Mouse (Mus musculus): ENCODE measurements around the gene Trappc11. TPM values are rescaled to one million over a fixed set of nuclear protein-coding genes. Genes with fewer than 3 reads are reported as not detected.

Trappc11 gene
- polyA plus RNA-seq, 1 experiment from 2014 or later, result 46.0 TPM

DNA sequence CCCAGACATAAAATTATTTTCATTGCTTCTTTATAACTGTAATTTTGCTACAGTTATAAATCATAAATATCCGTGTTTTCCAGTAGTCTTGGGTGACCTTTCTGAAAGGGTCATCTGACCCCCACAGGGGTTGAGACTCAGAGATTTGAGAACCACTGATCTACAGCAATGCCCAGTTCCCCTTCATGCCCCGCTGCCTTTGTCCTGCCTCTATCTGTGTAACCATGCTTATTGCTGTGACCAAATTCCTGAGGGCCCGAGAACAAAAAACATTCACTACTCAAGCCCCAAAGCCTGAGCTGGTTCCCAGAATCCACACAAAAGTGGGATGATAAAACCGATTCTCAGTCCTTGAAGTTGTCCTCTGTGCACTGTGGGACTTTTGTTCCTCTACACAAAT, 5.1 kb upstream of the Trappc11 start:
- Histone ChIP-seq H3K4me1 (peaks cover 13% of the 10 kb centered on the region), H3K9me3 (no peaks in the 10 kb centered on the region), H3K4me2 (no peak overlapping the region), H3K9ac (no peak overlapping the region), H3K36me3 (replicated peaks) (peaks cover 36% of the 10 kb centered on the region), H3K27ac (no peak overlapping the region), H3K27me3 (no peaks in the 10 kb centered on the region), H3K4me3 (replicated peaks) (no peak overlapping the region)
- 67% methylated on average over 4 of the region's 4 CpGs for WGBS
- no peak for ATAC-seq (ENCODE audit: low FRiP score)

DNA sequence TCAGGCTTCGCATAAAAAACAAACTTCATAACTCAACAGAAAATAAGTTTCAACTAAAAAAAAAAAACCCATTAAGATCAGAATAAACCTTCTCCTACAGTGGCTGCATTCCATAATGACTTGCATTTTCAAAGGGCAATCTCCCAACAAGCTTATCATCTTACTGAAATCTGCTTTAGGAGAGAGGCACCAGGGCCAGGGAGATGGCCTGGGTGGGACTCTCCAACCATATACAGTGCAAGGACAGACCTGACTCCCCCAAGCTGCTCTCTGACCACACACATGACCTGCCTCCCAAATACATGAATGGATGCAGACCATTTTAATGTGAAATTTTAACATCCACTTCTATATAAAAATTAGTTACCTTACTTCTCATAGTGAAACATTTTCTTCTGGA, 5.2 kb downstream of the Trappc11 start:
- no peak for ATAC-seq (ENCODE audit: low FRiP score)
- peaks cover 49% of the 10 kb centered on the region for H3K36me3 ChIP-seq (replicated peaks)

DNA sequence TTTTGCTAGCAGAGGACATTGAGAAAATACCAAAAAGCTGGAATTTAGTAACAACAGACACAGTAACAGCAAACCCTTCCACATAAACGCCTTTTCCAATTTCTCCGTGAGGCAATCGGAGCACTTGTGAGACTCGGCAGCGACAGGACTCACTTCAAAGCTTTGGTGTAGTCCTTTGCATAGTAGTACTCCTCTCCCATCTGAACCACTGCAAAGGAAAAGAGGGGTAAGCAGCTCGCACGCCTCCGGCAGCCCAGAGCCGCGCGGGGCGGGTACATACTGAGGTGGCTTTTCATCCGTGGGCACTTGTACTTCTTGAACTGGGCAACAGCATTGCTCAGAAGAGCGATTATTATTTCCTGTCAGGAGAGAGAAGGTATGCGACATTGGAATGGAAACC, 19.7 kb downstream of the Trappc11 start:
- no peak overlapping the region for H3K27ac ChIP-seq
- WGBS, result 93% methylated on average over 15 of the region's 15 CpGs
- H3K36me3 ChIP-seq (replicated peaks), result peaks cover 65% of the 10 kb centered on the region
- no peak overlapping the region for H3K4me2 ChIP-seq
- no peaks in the 10 kb centered on the region for H3K9me3 ChIP-seq
- no peaks in the 10 kb centered on the region for H3K4me1 ChIP-seq
- no peak for ATAC-seq (ENCODE audit: low FRiP score)
- H3K4me3 ChIP-seq (replicated peaks), result no peak overlapping the region
- H3K9ac ChIP-seq, result no peak overlapping the region
- no peaks in the 10 kb centered on the region for H3K27me3 ChIP-seq

More for the DNA sequence above, 5.2 kb downstream of the Trappc11 start:
- H3K9ac ChIP-seq, result no peak overlapping the region
- H3K9me3 ChIP-seq, result no peaks in the 10 kb centered on the region
- H3K4me1 ChIP-seq, result peaks cover 13% of the 10 kb centered on the region
- H3K27ac ChIP-seq, result no peak overlapping the region
- H3K4me2 ChIP-seq, result no peak overlapping the region
- 100% methylated on average over 1 of the region's 1 CpGs for WGBS
- H3K27me3 ChIP-seq, result no peaks in the 10 kb centered on the region
- H3K4me3 ChIP-seq (replicated peaks), result no peak overlapping the region

DNA sequence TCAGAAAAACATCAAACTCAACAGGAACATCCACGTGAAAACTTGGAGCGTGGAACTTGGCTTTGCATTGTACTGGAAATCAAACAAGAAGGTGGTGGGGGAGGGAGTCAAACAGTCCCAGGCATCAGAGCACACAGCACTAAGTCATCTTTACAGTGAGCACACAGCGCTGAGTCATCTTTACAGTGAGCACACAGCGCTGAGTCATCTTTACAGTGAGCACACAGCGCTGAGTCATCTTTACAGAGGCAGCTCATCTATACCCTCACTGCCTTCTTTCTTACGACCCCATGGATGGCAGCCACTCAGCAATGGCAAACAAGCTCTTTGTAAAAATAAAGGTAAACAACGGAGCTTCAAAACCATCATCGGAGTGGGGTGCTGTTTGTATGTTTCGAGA, 22.3 kb downstream of the Trappc11 start:
- no peak overlapping the region for H3K27ac ChIP-seq
- no peaks in the 10 kb centered on the region for H3K9me3 ChIP-seq
- peaks cover 56% of the 10 kb centered on the region for H3K36me3 ChIP-seq (replicated peaks)
- H3K4me2 ChIP-seq, result no peak overlapping the region
- no peak overlapping the region for H3K9ac ChIP-seq
- H3K27me3 ChIP-seq, result no peaks in the 10 kb centered on the region
- H3K4me3 ChIP-seq (replicated peaks), result no peak overlapping the region
- ATAC-seq (ENCODE audit: low FRiP score), result no peak
- H3K4me1 ChIP-seq, result no peaks in the 10 kb centered on the region
- WGBS, result 93% methylated on average over 9 of the region's 9 CpGs

DNA sequence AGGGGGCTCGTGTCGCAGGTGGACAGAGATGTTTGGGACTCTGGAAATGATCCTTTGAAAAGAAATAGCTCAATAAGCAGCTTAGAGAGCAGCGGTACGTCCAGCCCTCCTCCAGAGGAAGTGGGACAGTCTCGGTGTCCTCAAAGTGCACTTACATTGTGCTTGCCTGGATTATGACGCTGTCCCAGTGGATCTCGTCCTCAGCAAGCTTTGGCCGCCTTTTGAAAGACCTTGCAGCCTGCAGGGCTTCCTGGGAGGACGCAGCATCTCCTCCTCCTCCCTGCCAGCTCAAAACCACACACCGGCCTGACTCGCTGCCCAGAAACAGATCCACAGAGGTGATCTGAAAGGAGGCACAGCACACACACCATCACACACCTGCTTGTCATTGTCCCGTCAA, 27.8 kb downstream of the Trappc11 start:
- ATAC-seq (ENCODE audit: low FRiP score), result no peak
- no peak overlapping the region for H3K4me2 ChIP-seq
- H3K4me3 ChIP-seq (replicated peaks), result no peak overlapping the region
- no peak overlapping the region for H3K9ac ChIP-seq
- peaks cover 69% of the 10 kb centered on the region for H3K36me3 ChIP-seq (replicated peaks)
- H3K27ac ChIP-seq, result no peak overlapping the region
- H3K4me1 ChIP-seq, result no peaks in the 10 kb centered on the region
- WGBS, result 89% methylated on average over 12 of the region's 12 CpGs
- no peaks in the 10 kb centered on the region for H3K27me3 ChIP-seq
- H3K9me3 ChIP-seq, result no peaks in the 10 kb centered on the region

DNA sequence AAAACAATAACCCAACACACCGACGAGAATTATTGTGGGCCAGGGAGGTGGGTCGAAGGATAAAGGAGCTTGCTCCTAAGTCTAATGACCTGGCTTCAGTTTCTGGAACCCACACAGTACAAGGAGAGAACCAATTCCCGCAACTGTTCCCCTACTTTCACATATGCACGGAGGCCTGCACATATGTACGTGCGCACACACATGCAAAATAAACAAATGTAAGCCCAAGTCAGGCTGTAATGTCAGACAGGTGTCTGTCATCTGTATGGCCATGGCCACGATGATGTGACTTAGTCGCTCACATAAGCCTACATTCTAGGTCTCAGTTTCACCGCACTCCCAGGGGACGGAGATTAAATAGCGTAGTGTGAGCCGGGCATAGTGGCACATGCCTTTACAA, 30.7 kb downstream of the Trappc11 start:
- Histone ChIP-seq H3K4me3 (replicated peaks) (no peak overlapping the region), H3K4me2 (no peak overlapping the region), H3K27me3 (no peaks in the 10 kb centered on the region), H3K4me1 (no peaks in the 10 kb centered on the region), H3K36me3 (replicated peaks) (peaks cover 71% of the 10 kb centered on the region), H3K9me3 (no peaks in the 10 kb centered on the region), H3K9ac (no peak overlapping the region), H3K27ac (no peak overlapping the region)
- WGBS, result 96% methylated on average over 13 of the region's 13 CpGs
- ATAC-seq (ENCODE audit: low FRiP score), result no peak

DNA sequence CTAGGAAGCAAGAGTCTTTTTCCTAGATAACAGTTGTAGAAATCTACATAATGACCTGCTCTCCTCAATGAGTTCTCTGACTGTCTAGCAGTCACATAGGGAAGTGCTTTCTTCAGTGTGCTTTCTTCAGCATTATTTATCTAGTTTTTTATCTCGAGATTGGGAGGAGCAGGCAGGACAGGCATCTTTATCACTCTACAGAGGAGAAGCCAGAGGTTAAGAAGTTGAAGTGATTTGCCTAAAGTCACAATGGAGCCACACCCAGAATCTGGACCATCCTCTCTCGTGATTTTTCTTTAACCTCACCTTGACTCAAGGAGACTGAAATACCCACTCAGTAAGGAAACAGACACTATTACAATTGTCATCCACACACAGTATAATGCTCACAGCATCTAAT, 31.3 kb downstream of the Trappc11 start:
- Histone ChIP-seq H3K27me3 (no peaks in the 10 kb centered on the region), H3K4me3 (replicated peaks) (no peak overlapping the region), H3K4me1 (no peaks in the 10 kb centered on the region), H3K9me3 (no peaks in the 10 kb centered on the region), H3K9ac (no peak overlapping the region), H3K4me2 (no peak overlapping the region), H3K27ac (no peak overlapping the region), H3K36me3 (replicated peaks) (peaks cover 74% of the 10 kb centered on the region)
- WGBS, result 76% methylated on average over 2 of the region's 2 CpGs
- no peak for ATAC-seq (ENCODE audit: low FRiP score)

DNA sequence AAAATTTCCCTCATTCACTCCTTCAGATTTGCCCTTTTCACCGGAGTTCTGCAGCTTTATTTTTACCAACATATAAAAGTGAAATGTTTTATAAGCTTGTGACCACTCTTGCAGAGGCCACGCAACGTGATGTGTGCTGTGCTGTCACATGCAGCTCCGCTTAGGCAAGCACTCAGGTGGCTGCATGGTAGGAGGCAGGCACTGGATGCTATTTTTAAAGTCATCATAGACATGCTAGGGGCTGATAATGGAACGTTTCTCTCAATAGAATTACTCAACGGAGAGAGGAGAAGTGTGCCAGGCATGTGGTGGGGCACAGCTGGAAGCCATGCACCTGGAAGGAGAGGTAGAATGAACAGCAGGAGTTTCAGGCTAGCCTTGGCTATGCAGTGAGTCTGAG, 37.8 kb downstream of the Trappc11 start:
- no peaks in the 10 kb centered on the region for H3K4me1 ChIP-seq
- no peaks in the 10 kb centered on the region for H3K27me3 ChIP-seq
- H3K4me2 ChIP-seq, result no peak overlapping the region
- H3K9ac ChIP-seq, result no peak overlapping the region
- H3K36me3 ChIP-seq (replicated peaks), result peaks cover 81% of the 10 kb centered on the region
- no peak overlapping the region for H3K4me3 ChIP-seq (replicated peaks)
- 93% methylated on average over 6 of the region's 6 CpGs for WGBS
- no peak for ATAC-seq (ENCODE audit: low FRiP score)
- H3K27ac ChIP-seq, result no peak overlapping the region
- no peaks in the 10 kb centered on the region for H3K9me3 ChIP-seq

DNA sequence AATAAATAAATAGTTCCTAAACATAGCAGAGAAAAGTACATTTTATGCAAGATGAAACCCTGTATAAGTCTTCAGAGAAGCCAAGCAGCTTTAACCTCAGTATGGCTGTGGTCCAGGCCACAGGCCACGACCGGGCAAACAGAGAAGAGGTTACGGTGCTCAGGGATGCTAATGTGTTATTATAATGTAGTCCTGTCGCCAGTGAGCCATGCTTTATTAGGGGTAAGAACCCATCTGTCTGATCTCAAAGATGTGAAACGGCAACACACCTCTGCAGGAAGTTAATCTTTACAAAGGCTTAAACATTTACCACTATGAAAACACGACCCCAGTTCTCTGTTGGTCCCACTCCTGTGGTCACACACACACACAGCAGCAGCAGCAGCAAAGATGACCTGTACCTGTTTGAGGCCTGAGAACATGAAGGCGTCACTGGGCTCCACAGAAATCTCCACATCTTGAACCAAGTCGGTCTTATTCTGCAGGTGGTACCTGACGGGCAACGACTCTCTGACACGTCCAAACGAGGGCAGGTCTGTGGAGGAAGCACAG, 38.6 kb downstream of the Trappc11 start:
- Histone ChIP-seq H3K27me3 (no peaks in the 10 kb centered on the region), H3K9ac (no peak overlapping the region), H3K36me3 (replicated peaks) (peaks cover 79% of the 10 kb centered on the region), H3K9me3 (no peaks in the 10 kb centered on the region), H3K4me1 (no peaks in the 10 kb centered on the region), H3K27ac (no peak overlapping the region), H3K4me3 (replicated peaks) (no peak overlapping the region), H3K4me2 (no peak overlapping the region)
- WGBS, result 91% methylated on average over 12 of the region's 12 CpGs
- ATAC-seq (ENCODE audit: low FRiP score), result no peak

DNA sequence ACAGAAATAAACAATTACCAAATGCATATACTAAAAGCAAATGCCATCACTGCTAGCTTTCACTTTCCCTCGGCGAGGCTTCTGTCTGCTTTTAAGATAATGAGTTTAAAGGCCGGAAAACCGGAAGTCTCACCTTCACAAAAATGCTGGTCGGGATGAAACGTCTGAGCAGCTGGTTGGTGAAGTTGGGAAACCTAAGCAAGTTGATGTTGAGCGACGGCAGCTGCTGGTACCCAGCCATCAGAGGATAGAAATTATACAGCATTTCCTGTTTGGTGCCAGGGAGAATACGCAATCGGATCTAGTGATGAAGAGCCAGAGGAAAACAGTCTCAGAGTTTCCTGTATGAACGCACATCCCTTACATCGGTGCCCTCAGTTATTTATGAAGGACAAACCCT, 40.2 kb downstream of the Trappc11 start:
- no peak for ATAC-seq (ENCODE audit: low FRiP score)
- no peak overlapping the region for H3K9ac ChIP-seq
- no peaks in the 10 kb centered on the region for H3K9me3 ChIP-seq
- WGBS, result 96% methylated on average over 12 of the region's 12 CpGs
- H3K27me3 ChIP-seq, result no peaks in the 10 kb centered on the region
- peaks cover 74% of the 10 kb centered on the region for H3K36me3 ChIP-seq (replicated peaks)
- no peak overlapping the region for H3K4me3 ChIP-seq (replicated peaks)
- H3K4me2 ChIP-seq, result no peak overlapping the region
- H3K4me1 ChIP-seq, result peaks cover 10% of the 10 kb centered on the region
- H3K27ac ChIP-seq, result no peak overlapping the region

DNA sequence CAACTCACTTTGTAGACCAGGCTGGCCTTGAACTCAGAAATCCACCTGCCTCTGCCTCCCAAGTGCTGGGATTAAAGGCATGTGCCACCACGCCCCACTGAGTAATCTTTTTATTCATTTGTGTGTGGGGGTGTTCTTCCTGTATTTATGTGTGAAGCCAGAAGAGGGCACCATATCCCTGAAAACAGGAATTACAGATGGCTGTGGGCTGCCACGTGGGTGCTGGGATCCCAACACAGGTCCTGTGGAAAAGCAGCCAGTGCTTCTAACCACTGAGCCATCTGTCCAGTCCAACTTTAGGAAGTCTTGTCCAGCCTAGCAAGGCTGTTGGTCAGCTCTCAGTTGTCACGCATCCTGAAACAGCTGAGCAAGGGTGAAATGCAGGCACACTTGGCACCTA, 46.0 kb downstream of the Trappc11 start:
- peaks cover 37% of the 10 kb centered on the region for H3K36me3 ChIP-seq (replicated peaks)
- no peak overlapping the region for H3K4me3 ChIP-seq (replicated peaks)
- ATAC-seq (ENCODE audit: low FRiP score), result no peak
- H3K4me2 ChIP-seq, result no peak overlapping the region
- H3K9me3 ChIP-seq, result peaks cover 5% of the 10 kb centered on the region; the same call in 1 of the 2 replicates
- H3K27me3 ChIP-seq, result no peaks in the 10 kb centered on the region
- H3K4me1 ChIP-seq, result peaks cover 14% of the 10 kb centered on the region
- no peak overlapping the region for H3K9ac ChIP-seq
- 93% methylated on average over 3 of the region's 3 CpGs for WGBS
- H3K27ac ChIP-seq, result no peak overlapping the region

DNA sequence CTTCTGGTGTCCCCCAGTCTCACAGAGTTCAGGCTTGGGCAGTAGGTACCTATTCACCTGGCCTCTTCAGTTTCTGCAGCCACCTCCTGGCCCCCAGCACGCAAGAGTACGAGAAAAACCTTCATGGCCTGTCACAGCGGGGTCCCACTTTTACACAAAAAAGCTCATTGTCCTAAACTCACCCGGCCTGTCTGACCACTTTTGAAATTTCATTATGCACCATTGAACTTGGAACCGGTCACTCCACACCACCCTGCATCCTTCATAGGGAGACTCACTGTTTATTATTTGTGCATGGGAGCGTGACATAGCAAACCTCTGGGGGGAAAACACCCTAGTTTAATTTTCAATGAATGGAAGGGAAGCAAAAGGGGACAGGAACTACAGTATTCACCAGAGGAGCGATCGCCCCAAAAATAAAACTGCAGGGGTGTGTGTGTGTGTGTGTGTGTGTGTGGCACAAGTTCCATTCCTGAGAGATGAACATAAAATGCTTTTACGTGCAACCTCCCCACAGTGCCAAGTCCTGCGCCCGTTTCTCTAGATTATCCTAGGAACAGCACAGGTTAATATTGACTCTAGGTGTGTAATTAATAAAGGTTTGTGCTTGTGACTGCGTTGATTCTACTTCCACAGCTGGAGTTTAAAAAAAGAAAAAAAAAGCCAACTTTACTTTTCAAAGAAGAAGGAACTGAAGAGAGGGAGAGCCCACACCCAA, 50.8 kb downstream of the Trappc11 start:
- H3K27ac ChIP-seq, result no peak overlapping the region
- WGBS, result 54% methylated on average over 12 of the region's 12 CpGs
- ATAC-seq (ENCODE audit: low FRiP score), result no peak

DNA sequence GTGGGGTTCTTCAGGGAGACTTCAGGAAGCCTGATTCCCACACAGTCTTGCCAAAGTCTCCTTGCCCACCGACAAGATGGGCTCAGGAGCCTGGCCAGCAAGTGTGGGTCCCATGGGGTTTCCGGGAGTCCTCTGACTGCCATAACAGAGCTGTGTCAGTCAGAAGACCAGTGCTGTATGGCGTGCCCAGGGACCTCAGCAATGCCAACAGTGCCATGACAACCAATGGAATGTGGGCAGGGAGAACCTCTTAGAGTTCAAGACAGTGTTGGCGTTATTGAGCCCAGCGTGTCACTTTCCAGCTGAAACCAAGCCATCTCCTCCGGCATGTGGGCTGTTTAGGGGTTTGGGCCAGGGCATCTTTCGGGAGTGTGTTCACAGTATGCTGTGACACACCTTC, 53.2 kb downstream of the Trappc11 start:
- H3K9ac ChIP-seq, result no peak overlapping the region

More for the DNA sequence above, 50.8 kb downstream of the Trappc11 start:
- H3K36me3 ChIP-seq (replicated peaks), result peaks cover 8% of the 10 kb centered on the region
- H3K4me3 ChIP-seq (replicated peaks), result no peak overlapping the region
- no peaks in the 10 kb centered on the region for H3K27me3 ChIP-seq
- peaks cover 4% of the 10 kb centered on the region; the same call in 1 of the 2 replicates for H3K9me3 ChIP-seq
- no peak overlapping the region for H3K4me2 ChIP-seq
- H3K9ac ChIP-seq, result no peak overlapping the region
- peaks cover 9% of the 10 kb centered on the region for H3K4me1 ChIP-seq

More for the DNA sequence above, 53.2 kb downstream of the Trappc11 start:
- Histone ChIP-seq H3K27me3 (no peaks in the 10 kb centered on the region), H3K4me1 (peaks cover 9% of the 10 kb centered on the region), H3K4me3 (replicated peaks) (no peak overlapping the region), H3K4me2 (no peak overlapping the region), H3K9me3 (no peaks in the 10 kb centered on the region), H3K27ac (no peak overlapping the region), H3K36me3 (replicated peaks) (no peaks in the 10 kb centered on the region)
- 89% methylated on average over 7 of the region's 7 CpGs for whole genome bisulfite sequencing
- no peak for ATAC-seq (ENCODE audit: low FRiP score)

Data from forebrain, embryonic 12.5 days (tissue).